Mouse (Mus musculus) gastrocnemius, postnatal 14 days (tissue): Measurements from ENCODE around the gene Cyp2f2. TPM values are rescaled to one million over a fixed set of nuclear protein-coding genes. Genes with fewer than 3 reads are reported as not detected.

Source experiments
- DNase-seq: peaks from one replicate; pipeline ENCODE4 v3.0.0; 2021; ENCODE audit warnings: mixed read lengths
- intact Hi-C: fragments of 180-260 bp; cut with DNase I; formaldehyde crosslinking; loops from one replicate; pipeline ENCODE4 v1.15.1; 2025; ENCODE audit warnings: low total_unique reads
- total RNA-seq, 2 experiments: library from RNA; stranded (reverse); gene quantifications; 2 replicates each; pipeline ENCODE4 v1.2.3; 2021

Cyp2f2 gene
- total RNA-seq, 2 experiments from 2014 or later, result 0.21 TPM; not detected in 1

DNA sequence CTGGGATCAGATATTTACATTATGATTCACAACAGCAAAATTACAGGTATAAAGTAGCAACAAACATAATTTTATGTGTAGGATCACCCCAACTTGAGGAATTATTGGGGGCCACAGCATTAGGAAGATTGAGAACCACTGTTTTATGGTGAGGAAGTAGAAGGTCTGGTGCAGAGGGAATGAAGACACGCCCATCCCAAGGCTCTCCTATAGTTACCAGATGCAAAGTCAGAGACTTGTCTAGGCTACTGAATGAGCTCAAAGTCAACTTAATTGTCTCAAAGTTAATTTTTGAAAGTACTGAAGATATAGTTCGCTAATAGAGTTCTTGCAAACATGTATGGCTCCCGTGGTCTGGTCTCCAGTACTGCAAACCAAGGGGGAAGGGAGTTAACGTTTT is 14.0 kb downstream of the Cyp2f2 start:
- no peak for DNase-seq
- intact Hi-C loops, result loop anchor here (5.0 kb wide), 1 partner anchor 144 kb away; no protein-coding TSS in a partner anchor

GRCm38 (mm10) chr7:27136410-27136996 is 16.8 kb downstream of the Cyp2f2 start:
- no peak for DNase-seq
- intact Hi-C loops, result no loop called here

GRCm38 (mm10) chr7:27153205-27153764 is 33.6 kb downstream of the Cyp2f2 start, which contains the start of gene Cyp2t4:
Gene Cyp2t4, plus strand, starts transcription at chr7:27153714.
- DNase-seq, result no peak
- intact Hi-C loops, result no loop called here

DNA sequence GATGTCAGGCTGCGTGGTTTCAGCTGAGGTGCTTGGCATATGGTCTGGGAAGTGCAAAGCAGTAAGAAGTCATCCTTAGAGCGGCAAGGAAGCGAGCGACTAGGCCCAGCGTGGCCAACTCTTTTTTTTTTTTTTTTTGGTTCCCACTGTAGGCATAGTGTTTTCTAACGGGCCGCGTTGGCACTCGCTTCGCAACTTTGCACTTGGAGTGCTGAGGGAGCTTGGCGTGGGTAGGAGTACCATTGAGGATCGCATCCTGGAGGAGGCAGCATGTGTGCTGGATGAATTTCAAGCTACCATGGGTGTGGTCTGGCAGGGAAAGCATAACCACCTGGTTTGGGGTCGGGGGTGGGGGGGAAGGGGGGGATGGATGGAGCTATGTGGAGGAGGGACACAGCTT is 36.3 kb downstream of the Cyp2f2 start:
- intact Hi-C loops, result no loop called here

GRCm38 (mm10) chr7:27158171-27158570 is 38.5 kb downstream of the Cyp2f2 start:
- intact Hi-C loops, result no loop called here
- no peak for DNase-seq

More for the DNA sequence above, 36.3 kb downstream of the Cyp2f2 start:
- DNase-seq, result no peak

DNA sequence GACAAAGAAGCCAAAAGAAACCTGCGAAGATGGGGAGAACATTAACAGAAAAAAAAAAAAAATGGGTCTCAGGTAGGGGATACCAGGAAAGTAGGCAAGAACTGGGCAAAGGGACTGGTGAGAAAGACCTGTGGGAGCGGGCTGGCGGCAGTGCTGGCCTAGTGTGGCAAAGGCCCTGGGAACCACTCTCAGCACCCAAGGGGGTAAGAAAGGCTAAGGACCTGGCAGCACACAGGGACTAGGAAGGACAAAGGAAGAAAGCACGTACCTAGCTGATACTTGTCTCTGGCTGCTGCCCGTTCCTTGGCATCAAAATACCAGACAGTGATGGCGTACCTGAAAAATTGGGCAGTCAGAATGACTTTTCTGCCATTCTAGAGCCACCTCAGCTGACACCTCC is 39.5 kb downstream of the Cyp2f2 start:
- DNase-seq, result no peak
- intact Hi-C loops, result no loop called here

GRCm38 (mm10) chr7:27159882-27160281 is 40.2 kb downstream of the Cyp2f2 start:
- intact Hi-C loops, result no loop called here

DNA sequence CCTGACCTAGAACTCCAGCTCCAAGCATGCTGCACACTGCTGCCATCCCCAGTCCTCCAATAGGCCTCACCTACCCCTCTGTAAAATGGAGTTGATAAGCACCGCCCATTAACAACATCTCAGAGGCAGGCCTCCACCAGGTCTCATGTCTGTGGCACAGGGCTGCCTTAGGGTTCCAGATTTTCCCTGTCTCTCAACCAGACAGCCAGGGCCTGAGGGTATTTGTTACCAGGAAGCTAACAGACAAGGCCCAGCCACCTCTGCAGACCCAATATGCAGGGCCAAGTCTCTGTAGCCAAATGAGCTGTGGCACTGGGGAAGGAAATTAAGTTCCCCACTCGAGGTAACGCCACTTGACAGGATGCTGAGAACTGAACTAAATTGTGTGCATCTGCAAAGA is 41.2 kb downstream of the Cyp2f2 start:
- intact Hi-C loops, result no loop called here
- no peak for DNase-seq

More at GRCm38 (mm10) chr7:27159882-27160281, 40.2 kb downstream of the Cyp2f2 start:
- DNase-seq, result peak; percentile 89

GRCm38 (mm10) chr7:27161744-27162143 is 42.0 kb downstream of the Cyp2f2 start:
- intact Hi-C loops, result no loop called here
- no peak for DNase-seq

DNA sequence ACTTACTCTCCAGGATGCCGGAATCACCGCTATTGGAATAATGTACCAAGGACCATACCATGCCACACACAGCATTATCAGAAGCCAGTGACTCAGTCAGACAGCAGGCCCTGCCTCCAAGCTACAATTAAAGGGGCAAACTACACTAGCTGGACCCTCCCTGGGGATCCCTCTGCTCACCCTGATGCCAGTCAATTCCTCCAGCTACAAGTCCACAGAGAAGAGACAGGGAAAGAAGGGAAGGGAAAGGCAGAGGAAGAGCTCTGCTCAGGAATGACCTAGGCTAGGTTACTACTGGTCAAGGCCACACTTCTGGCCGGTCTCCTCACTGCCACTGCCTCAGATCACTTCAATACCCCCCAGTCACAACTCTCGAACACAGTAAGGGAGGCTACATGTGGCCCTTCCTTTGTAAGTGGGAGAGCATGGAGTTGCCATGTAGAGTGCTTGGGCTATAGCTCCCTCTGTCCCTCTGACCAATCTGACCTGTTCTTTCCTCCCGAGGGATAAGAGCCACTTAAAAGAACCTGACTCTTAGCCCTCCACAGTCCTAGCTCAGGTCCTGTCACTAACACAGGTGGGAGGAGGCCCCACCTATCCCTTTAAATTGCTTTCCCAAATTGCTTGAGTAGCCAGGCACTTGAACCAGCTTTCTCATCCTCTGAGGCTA is 43.2 kb downstream of the Cyp2f2 start:
- intact Hi-C loops, result no loop called here
- no peak for DNase-seq

GRCm38 (mm10) chr7:27163450-27163805 is 43.7 kb downstream of the Cyp2f2 start:
- no peak for DNase-seq
- intact Hi-C loops, result no loop called here

DNA sequence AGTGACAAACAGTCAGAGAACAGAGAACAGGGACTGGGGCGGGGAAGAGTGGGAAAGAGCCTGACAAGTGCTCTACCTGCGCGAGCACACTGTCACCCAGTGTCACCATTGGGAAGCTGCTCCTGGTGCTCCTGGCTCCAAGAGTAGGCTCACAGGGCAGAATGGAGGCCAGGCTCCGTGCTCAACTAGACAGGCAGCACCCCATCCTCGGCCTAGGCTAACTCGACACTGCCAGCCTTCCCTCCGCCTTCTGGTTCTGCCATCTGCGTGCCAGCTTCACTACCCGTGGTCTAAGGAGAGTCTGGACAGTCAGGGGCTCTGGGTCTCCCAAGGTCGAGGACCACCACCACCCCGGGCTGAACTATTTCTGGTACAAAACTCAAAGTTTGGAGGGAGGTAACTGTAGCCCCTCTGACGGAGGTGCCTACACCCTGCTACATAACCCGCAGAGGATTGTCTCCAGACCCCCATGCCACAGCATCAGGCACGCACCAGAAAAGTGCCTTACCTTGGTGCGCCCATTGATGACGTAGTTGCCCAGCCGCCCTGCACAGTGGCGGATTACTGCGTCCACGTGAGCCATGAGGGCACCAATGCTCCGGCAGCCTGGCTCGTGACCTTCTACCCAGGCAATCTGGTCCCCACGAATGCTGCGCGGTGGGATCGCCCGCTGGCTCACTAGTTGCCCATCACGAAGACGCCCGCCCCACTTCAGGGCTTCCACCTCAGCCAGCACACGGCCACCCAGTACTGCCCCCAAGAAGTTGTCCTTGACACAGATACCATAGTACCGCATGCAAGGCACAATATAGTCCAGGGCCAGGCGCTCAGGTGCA is 44.6 kb downstream of the Cyp2f2 start:
- intact Hi-C loops, result no loop called here
- DNase-seq, result no peak

DNA sequence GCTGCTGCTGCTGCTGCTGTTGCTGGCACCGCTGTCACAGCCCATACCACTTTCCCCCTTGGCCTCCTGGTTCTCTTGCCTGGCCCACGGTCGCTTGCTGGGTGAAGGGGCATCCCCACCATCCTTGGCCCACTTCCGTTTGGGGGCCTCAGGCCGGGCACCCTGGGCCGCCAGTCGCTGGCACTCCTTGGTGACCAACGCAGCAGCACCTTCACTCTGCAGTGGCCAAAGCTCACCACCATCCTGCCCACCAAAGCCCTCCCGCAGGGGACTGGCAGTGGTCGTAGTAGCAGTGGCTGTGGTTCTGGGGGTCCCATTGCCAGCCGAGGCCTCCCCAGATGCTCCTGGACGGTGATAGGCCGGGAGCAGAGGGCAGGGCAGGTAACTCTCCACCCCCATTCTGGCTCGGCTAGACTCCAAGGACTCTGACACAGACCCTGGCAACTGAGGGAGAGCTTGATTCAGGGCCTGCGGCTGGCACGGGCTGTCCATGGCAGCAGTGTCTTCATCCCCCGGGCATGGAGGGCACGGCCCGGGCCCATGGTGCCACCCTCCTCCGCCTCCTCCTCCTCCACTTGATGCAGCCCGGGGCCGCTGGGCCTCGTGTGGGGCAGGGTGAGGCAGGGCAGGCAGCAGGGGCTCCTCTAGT is 45.4 kb downstream of the Cyp2f2 start:
- intact Hi-C loops, result no loop called here
- DNase-seq, result peak; percentile 45

DNA sequence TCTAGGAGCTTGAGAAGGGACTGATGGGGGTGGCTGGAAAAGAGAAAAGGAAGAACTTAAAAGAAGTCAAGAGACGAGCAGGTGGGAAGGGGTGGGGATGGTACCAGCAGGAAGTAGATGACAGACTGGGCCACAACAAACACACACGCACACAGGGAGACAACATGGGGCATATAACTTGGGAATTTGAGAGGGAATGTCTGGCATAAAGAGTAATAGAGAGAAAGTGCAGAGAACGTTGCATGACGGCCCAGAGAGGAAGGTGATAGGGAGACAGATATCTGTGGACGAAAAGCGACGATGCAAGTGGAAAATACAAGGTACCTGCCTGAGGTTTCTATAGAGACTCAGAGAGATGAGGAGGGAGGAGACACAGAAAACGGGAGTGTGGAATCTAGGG is 46.0 kb downstream of the Cyp2f2 start:
- intact Hi-C loops, result no loop called here
- no peak for DNase-seq

DNA sequence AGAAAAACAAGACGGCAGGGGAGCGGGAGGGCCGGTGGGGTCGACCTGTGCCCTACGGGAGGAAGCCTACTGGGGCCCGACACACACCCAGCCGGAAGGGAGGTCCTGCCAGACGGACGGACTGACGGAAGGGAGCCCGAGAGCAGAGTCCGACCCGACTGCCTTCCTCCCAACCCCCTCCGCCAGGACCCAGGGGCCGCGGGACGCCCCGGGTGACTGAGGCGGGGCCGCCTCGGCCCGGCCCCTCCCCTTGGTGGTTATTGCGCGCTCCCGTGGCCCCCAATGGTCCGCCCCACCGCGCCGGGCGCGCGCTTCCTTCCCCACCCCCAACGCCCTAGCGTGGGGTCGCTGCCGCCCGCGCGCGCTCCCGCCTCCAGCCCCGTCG is 46.5 kb downstream of the Cyp2f2 start:
- DNase-seq, result peak; percentile 91
- intact Hi-C loops, result no loop called here

DNA sequence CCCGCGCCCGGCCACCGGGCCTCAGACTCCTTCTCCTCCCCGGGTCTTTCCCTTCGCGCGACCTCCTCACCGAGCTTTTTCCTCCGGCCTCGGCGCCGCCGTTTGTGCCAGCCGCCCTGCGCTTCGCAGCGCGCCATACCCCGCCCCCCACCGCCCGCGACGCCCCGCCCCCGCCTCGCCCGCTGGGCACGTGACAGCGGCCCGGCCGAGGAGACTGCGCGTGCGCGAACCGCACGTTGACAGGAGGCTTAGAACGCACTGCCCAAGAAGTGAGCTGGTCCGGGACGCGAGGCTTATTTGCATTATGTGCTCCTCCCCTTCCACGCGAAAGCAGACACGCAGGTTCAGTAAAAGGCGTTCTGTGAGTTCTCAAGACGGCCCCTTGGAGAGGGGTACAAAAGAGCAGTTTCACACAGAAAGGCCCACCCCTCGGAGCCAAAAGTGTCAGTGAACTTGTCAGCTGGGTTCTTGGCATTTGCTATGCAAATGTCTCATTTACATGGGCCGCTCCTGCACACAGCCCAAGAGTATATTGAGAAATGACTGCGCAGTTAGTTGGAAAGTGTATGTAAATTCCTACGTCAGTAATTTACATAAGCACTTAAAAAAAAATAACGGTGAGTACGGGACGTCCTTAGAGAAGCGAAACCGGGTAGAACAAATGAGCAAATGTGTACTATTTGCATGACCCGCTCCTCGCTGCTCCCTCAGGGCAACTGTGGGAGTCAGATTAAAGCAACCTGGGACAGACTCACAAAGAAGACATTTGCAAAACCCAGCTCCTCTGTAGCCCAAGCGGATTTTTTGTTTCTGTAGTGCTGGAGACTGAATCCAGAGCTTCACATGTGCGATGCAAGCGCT is 47.1 kb downstream of the Cyp2f2 start, which contains the start of gene Egln2:
Egln2 (minus strand) TSS at position 189 of the 861 bp plus-strand sequence.
- DNase-seq, result peak; percentile 96
- intact Hi-C loops, result no loop called here

GRCm38 (mm10) chr7:27167475-27168094 is 47.9 kb downstream of the Cyp2f2 start:
- intact Hi-C loops, result no loop called here

GRCm38 (mm10) chr7:27168371-27168770 is 48.7 kb downstream of the Cyp2f2 start:
- intact Hi-C loops, result no loop called here
- no peak for DNase-seq

More at GRCm38 (mm10) chr7:27167475-27168094, 47.9 kb downstream of the Cyp2f2 start:
- no peak for DNase-seq
